Mouse (Mus musculus) CH12.LX (cell line): ENCODE measurements at regions not wholly inside any gene's neighbourhood (a gene's known extent, or its start where the extent isn't known, plus 50 kb on each side); places are given as distances from the start of the nearest gene placed in this dataset.

ENCODE experiments used
- DNase-seq: peaks from one replicate; pipeline ENCODE4 v3.0.0-alpha.2; 2013; ENCODE audit errors: extremely low read depth
- H3K27ac ChIP-seq: 2 replicates; pipeline ENCODE4 v1.5.1; 2012; ENCODE audit warnings: low read depth, mild to moderate bottlenecking, control low read depth, moderate library complexity; ENCODE audit not compliant: insufficient read depth
- H3K27me3 ChIP-seq: replicated peaks from 2 replicates; pipeline ENCODE3; 2012; ENCODE audit warnings: inconsistent platforms
- H3K36me3 ChIP-seq, 2 experiments: replicated peaks in 1 of 2; 2 replicates each; pipeline versions ENCODE3 to v1.6.1; 2012; ENCODE audit warnings: inconsistent platforms in 1 of 2, low read length in 1 of 2, mild to moderate bottlenecking in 1 of 2, mixed read lengths in 1 of 2, moderate library complexity in 1 of 2; ENCODE audit not compliant: control insufficient read depth in 1 of 2, insufficient read depth in 1 of 2
- H3K4me1 ChIP-seq, 2 experiments: 2 replicates each; pipeline ENCODE4 v1.6.1; 2012; ENCODE audit warnings: inconsistent platforms in 1 of 2, moderate library complexity in 1 of 2; ENCODE audit not compliant: insufficient read depth in 2 of 2, control insufficient read depth in 1 of 2
- H3K4me2 ChIP-seq: 2 replicates; pipeline ENCODE4 v1.6.1; 2012; ENCODE audit warnings: low read depth, mild to moderate bottlenecking, control low read depth; ENCODE audit not compliant: poor library complexity, insufficient read depth, severe bottlenecking
- H3K4me3 ChIP-seq, 3 experiments: fragments of 150-350 bp in 1 of 3; sonication (generic) in 1 of 3; replicated peaks in 1 of 3; 2 replicates each; pipeline versions ENCODE3 to v1.5.1; 2011 to 2012; ENCODE audit warnings: low read depth in 2 of 3, low read length in 2 of 3, mild to moderate bottlenecking in 2 of 3, moderate library complexity in 2 of 3, control low read depth in 1 of 3, improper control_type of control experiment in 1 of 3, inconsistent platforms in 1 of 3, mixed read lengths in 1 of 3; ENCODE audit not compliant: poor library complexity in 1 of 3
- H3K79me2 ChIP-seq: replicated peaks from 2 replicates; pipeline ENCODE4 v1.6.1; 2012; ENCODE audit warnings: mild to moderate bottlenecking, moderate library complexity; ENCODE audit not compliant: control insufficient read depth, poor library complexity, insufficient read depth, severe bottlenecking; ENCODE audit errors: extremely low read depth
- H3K9ac ChIP-seq: 2 replicates; pipeline ENCODE4 v1.6.1; 2012; ENCODE audit warnings: low read depth, mild to moderate bottlenecking, control low read depth, moderate library complexity; ENCODE audit not compliant: insufficient read depth
- H3K9me3 ChIP-seq: replicated peaks from 2 replicates; pipeline ENCODE3; 2012; ENCODE audit warnings: low read length, inconsistent platforms, mixed read lengths
- BHLHE40 ChIP-seq: IDR thresholded peaks from 2 replicates; pipeline ENCODE4 v1.6.1; 2011; ENCODE audit warnings: mild to moderate bottlenecking, low read depth, low read length, improper control_type of control experiment
- CTCF ChIP-seq, 2 experiments: IDR thresholded peaks in 1 of 2; conservative IDR thresholded peaks in 1 of 2; 2 replicates each; pipeline ENCODE4 v1.5.1; 2011 to 2012; ENCODE audit warnings: low read depth in 2 of 2, low read length in 2 of 2, improper control_type of control experiment in 1 of 2, inconsistent platforms in 1 of 2, mild to moderate bottlenecking in 1 of 2, moderate library complexity in 1 of 2
- E2F4 ChIP-seq: IDR thresholded peaks from 2 replicates; pipeline ENCODE4 v1.6.1; 2011; ENCODE audit warnings: low read depth, low read length, improper control_type of control experiment; ENCODE audit not compliant: insufficient replicate concordance
- GABPA ChIP-seq: IDR thresholded peaks from 2 replicates; pipeline ENCODE4 v1.6.1; 2012; ENCODE audit warnings: low read depth, low read length, improper control_type of control experiment, inconsistent platforms; ENCODE audit not compliant: insufficient replicate concordance
- JUN ChIP-seq: IDR thresholded peaks from 2 replicates; pipeline ENCODE4 v1.6.1; 2011; ENCODE audit warnings: low read depth, mild to moderate bottlenecking, low read length, improper control_type of control experiment, moderate library complexity; ENCODE audit not compliant: insufficient read depth
- MAX ChIP-seq: IDR thresholded peaks from 2 replicates; pipeline ENCODE4 v1.6.1; 2011; ENCODE audit warnings: low read length, improper control_type of control experiment
- MAZ ChIP-seq: IDR thresholded peaks from 2 replicates; pipeline ENCODE4 v1.6.1; 2012; ENCODE audit warnings: low read depth, mild to moderate bottlenecking, inconsistent platforms, low read length, improper control_type of control experiment, moderate library complexity
- MEF2A ChIP-seq: IDR thresholded peaks from 2 replicates; pipeline ENCODE4 v1.6.1; 2014; ENCODE audit warnings: low read depth, mild to moderate bottlenecking, inconsistent platforms, low read length, improper control_type of control experiment, borderline replicate concordance
- MXI1 ChIP-seq: IDR thresholded peaks from 2 replicates; pipeline ENCODE4 v1.6.1; 2011; ENCODE audit warnings: mild to moderate bottlenecking, low read depth, low read length, improper control_type of control experiment
- NRF1 ChIP-seq: IDR thresholded peaks from 2 replicates; pipeline ENCODE4 v1.6.1; 2014; ENCODE audit warnings: low read depth, mild to moderate bottlenecking, inconsistent platforms, low read length, improper control_type of control experiment, moderate library complexity
- POLR2A ChIP-seq: IDR thresholded peaks from 2 replicates; pipeline ENCODE4 v1.6.1; 2011; ENCODE audit warnings: low read depth, mild to moderate bottlenecking, improper control_type of control experiment, low read length
- POLR2AphosphoS2 ChIP-seq: IDR thresholded peaks from 2 replicates; pipeline ENCODE4 v1.6.1; 2011; ENCODE audit warnings: low read depth, low read length, improper control_type of control experiment
- RAD21 ChIP-seq: IDR thresholded peaks from 2 replicates; pipeline ENCODE4 v1.6.1; 2011; ENCODE audit warnings: low read depth, mild to moderate bottlenecking, low read length, improper control_type of control experiment, moderate library complexity
- SMC3 ChIP-seq: IDR thresholded peaks from 2 replicates; pipeline ENCODE4 v1.6.1; 2011; ENCODE audit warnings: low read depth, low read length, improper control_type of control experiment
- TBP ChIP-seq: conservative IDR thresholded peaks from 2 replicates; pipeline ENCODE4 v1.6.1; 2011; ENCODE audit warnings: low read depth, low read length, improper control_type of control experiment
- ZMIZ1 ChIP-seq: IDR thresholded peaks from 2 replicates; pipeline ENCODE4 v1.6.1; 2012; ENCODE audit warnings: low read depth, mild to moderate bottlenecking, inconsistent platforms, low read length, improper control_type of control experiment
- ZNF384 ChIP-seq: IDR thresholded peaks from 2 replicates; pipeline ENCODE4 v1.6.1; 2012; ENCODE audit warnings: low read depth, low read length, improper control_type of control experiment, inconsistent platforms
- dilution Hi-C: fragments of 300-500 bp; cut with MboI; formaldehyde crosslinking; loops from 2 replicates; pipeline ENCODE4 v1.14.3; 2020; ENCODE audit warnings: low sequenced_read_pairs; ENCODE audit not compliant: extremely low pct_unique_long_range_greater_than_20kb, extremely low pct_ligation_motif_present
- in situ Hi-C: fragments of 300-500 bp; cut with MboI; formaldehyde crosslinking; loops from 3 replicates; pipeline ENCODE4 v1.14.3; 2019; ENCODE audit warnings: low sequenced_read_pairs, low pct_ligation_motif_present, low pct_unique_long_range_greater_than_20kb, mixed read lengths

- Histone ChIP-seq H3K36me3 (no peaks in the 10 kb centered on the region), H3K79me2 (no peaks in the 10 kb centered on the region), H3K4me1 (peaks cover under 1 to 34% of the 10 kb centered on the region in 2 experiments; a peak in 3 of 4 replicates), H3K4me3 (no peak overlapping the region), H3K9ac (no peak overlapping the region), H3K9me3 (peaks cover 5% of the 10 kb centered on the region), H3K4me2 (no peak overlapping the region), H3K27ac (no peak overlapping the region), H3K27me3 (no peaks in the 10 kb centered on the region)
- no peak for DNase-seq
- TF ChIP-seq MAX (no peak), JUN (no peak), E2F4 (no peak), CTCF (conservative IDR thresholded peaks at IDR 0.05 in 1 of 2, IDR thresholded peaks at IDR 0.05 in 1 of 2; ENCODE audit: low read depth in 2 of 2, low read length in 2 of 2) (no peak), ZNF384 (no peak), NRF1 (no peak), MAZ (no peak), SMC3 (no peak), MXI1 (no peak), RAD21 (no peak), POLR2A (no peak), ZMIZ1 (no peak), GABPA (no peak), TBP (no peak)
- dilution Hi-C loops: no loop called here
- in situ Hi-C loops: no loop called here
These were observed 98.4 kb upstream of the Rybp start for GRCm38 (mm10) chr6:100385640-100386039.

GRCm38 (mm10) chr6:100381046-100381445, 93.8 kb upstream of the Rybp start:
- TF ChIP-seq POLR2AphosphoS2 (no peak), ZNF384 (peak; percentile 84), MEF2A (no peak), BHLHE40 (peak; percentile 70)
- dilution Hi-C loops (no loop called here), in situ Hi-C loops (no loop called here)
- no peaks in the 10 kb centered on the region for H3K36me3 ChIP-seq
- H3K27ac ChIP-seq: no peak overlapping the region
- H3K9ac ChIP-seq: no peak overlapping the region
- no peak overlapping the region for H3K4me2 ChIP-seq
- no peaks in the 10 kb centered on the region for H3K9me3 ChIP-seq
- no peaks in the 10 kb centered on the region for H3K79me2 ChIP-seq
- peak; percentile 64 for DNase-seq
- no peak overlapping the region for H3K4me3 ChIP-seq
- peaks cover 6 to 48% of the 10 kb centered on the region in 2 experiments; a peak in 3 of 4 replicates for H3K4me1 ChIP-seq
- no peaks in the 10 kb centered on the region for H3K27me3 ChIP-seq
